Mouse (Mus musculus) cerebellum, postnatal 36 days (tissue): ENCODE results near the gene Ankrd65.

Experiments used
- DNase-seq, 2 experiments: peaks; one replicate each; pipeline ENCODE4 v3.0.0; 2021 to 2022; ENCODE audit warnings: mixed read lengths in 2 of 2

The Ankrd65 gene

GRCm38 (mm10) chr4:155790021-155790489 lies at the start of gene Ankrd65:
TSS of gene Ankrd65 (plus strand) at chr4:155790439.
- DNase-seq, result no peak

DNA sequence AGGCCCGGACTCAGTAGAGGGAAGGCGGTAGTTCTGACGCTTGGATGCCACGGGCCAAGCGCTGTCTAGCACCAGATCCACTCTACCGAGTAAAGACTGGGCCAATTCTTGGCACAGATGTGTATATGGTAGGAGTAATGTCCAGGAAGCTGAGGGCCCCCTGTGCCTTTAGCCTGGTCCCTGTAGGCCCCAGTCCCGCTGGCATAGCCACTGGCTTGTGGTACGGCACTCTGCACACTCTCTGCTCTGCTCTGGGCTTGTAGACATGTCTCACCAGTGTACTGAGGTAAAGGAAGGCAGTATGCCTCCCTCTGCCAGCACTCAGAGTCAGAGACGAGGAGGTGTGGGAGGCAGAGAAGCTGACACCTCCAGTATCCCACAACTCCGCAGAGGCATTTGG lies 49.6 kb upstream of the Ankrd65 start:
- peak in 1 of 2 experiments; percentile 28 for DNase-seq

- no peak for DNase-seq
Measured at GRCm38 (mm10) chr4:155742684-155743083, 47.6 kb upstream of the Ankrd65 start.

GRCm38 (mm10) chr4:155744474-155744873 lies 45.8 kb upstream of the Ankrd65 start:
- DNase-seq, result peak; percentile 55 to 60

DNA sequence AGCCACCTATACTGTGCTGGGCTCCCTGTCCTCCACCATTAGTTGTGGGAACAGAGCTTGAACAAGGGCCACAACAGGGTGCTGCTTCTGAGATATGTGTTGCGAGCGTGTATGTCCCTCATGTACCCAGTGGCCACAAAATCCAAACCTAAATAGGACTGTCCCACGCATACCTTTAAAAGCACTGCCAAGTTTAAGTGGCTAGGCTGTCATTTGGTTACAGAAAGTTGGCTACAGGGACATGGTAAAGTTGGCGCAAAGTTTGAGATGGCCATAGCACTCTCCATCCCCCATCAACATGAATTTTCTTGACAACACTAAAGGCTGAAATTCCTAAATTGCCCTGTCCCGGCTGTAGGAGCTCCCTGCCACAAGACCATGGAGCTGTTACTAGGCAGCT lies 45.1 kb upstream of the Ankrd65 start:
- DNase-seq, result no peak

DNA sequence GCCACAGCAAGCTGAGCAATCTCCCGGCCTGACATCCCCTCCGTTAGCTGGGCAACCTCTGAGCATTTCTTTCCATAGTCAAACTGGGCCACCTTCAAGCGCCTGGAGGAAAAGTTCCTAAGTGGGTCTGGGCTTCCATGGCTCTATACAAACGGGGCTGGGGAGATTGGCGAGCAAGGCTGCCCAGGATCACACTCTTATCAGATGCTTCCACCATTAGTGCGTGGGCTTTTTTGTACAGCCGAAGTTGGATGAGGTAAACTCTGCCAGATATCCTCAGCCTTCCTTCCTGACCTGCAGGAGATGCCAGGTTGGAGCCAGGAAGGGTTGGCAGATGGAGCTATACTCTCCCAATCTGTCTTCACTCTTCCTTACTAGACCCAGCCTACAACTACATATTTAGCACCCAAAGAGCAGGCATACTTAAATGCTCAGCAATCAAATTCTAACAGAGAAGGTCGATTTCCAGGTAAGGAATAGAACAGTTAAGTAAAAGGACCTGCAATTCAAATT lies 44.1 kb upstream of the Ankrd65 start:
- peak; percentile 74 to 77 for DNase-seq

DNA sequence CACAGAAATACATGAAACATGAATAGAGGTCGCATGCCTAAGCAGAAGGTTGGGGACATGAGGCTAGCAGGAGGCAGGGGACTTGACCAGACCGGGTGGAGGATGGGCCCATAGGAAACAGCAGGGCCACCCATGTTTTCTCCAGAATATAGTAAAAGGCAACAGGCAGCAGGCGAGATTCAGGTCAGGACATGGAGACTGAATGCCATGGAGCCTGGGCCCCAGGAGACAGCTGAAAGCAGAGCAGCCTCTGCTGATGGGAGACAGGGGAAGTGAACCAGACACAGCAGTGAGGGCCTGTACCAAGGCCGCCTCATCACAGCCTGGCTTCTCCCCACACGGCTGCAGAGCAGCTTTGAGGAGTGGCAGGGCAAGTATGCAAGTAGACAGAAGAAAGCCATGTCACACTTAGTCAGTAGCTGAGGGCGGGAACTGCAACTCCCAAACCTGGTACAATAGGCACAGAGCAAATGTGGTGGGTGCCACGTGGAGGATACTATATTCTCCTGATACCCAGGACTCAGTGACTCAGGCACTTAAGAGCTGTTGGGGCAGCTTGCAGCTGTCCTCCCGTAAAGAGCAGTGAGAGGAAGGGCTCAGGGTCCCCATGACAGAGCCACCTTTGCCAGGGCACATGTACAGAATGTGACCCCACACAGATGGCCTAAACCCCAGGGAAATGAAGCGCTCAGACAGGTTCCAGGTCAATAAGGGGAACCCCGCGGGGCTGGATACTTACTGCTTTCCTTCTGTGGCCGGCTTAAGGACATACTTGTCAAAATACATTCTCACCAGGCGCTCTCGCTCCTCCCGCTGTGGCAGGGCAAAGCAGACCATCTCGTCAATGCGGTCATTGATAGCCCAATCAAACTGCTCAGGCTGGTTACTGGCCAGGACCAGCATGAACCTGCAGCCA lies 43.4 kb upstream of the Ankrd65 start:
- peak; percentile 53 to 63 for DNase-seq

- no peak for DNase-seq
Measured at GRCm38 (mm10) chr4:155757011-155757410, 33.2 kb upstream of the Ankrd65 start.

DNA sequence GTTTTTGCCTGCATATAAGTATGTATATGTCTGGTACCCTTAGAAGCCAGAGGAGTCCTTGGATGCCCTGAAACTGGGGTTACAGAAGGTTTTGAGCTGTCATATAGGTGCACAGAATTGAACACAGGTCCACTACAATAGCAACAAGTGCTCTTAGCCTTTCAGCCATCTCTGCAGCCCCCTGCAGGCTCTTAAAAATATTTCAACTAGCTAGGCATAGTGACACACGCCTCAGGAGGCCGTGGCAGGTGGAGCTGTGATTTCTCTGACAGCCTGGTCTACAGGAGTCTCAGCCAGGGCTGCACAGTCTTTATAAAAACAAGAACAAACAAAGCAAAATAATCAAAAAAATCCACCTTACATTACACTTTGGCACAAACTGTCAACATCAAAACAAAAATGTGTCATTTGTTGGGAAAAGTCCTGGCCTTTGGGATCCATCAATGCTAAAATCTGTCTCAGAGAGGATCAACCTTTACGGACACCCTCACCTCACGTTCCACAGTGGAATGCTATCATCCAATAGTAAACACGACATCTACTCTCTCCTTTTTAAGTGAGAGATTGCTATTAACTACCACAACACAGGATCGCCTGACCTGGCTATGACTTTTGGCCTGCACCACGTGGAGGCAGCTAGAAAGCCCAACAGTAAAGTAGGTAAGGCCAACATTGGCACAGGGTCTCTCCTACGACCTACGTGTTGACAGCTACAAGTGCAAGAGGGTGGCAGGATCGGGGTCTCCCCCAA lies 30.2 kb upstream of the Ankrd65 start:
- peak; percentile 33 for DNase-seq

GRCm38 (mm10) chr4:155760613-155761355 lies 29.5 kb upstream of the Ankrd65 start, which contains the start of gene Atad3a:
TSS of gene Atad3a (minus strand) at chr4:155761093.
- DNase-seq, result peak; percentile 97 to 99

- DNase-seq, result no peak
Measured at GRCm38 (mm10) chr4:155761356-155762099, 28.7 kb upstream of the Ankrd65 start.

GRCm38 (mm10) chr4:155762357-155762756 lies 27.9 kb upstream of the Ankrd65 start:
- DNase-seq, result no peak

- DNase-seq, result no peak
Measured at GRCm38 (mm10) chr4:155769496-155769879, 20.8 kb upstream of the Ankrd65 start.

DNA sequence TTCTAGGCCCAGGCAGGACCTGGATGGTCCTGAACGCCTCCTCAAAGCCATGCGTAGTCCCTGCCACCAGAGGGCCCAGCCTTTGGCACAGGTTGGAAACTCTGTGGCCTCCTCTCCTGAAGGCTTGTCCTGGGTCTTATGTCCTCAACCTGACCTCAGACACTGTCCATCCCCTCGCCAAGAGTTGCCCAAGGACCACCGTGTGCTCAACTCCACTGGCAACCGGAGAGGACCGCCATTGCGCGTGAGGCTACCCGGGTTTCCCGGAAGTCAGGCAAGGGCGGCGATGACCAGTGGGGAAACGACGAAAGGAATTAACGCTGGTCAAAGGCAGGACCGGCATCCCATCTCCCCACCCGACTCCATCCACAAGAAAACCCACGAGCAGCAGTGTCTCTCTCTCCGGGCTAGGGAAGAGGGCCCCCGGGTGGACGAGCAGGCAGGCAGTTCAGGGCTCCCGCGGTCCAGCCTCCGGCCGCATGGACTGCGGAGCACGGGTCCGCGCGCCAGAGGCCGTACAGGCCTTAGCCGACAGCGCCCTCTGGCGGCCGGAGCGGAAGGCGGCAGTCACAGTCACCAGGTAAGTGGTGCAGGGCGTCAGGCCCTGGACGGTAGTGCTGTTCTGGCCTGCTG lies 20.2 kb upstream of the Ankrd65 start:
- DNase-seq, result peak; percentile 96

GRCm38 (mm10) chr4:155770626-155771025 lies 19.6 kb upstream of the Ankrd65 start:
- DNase-seq, result no peak

DNA sequence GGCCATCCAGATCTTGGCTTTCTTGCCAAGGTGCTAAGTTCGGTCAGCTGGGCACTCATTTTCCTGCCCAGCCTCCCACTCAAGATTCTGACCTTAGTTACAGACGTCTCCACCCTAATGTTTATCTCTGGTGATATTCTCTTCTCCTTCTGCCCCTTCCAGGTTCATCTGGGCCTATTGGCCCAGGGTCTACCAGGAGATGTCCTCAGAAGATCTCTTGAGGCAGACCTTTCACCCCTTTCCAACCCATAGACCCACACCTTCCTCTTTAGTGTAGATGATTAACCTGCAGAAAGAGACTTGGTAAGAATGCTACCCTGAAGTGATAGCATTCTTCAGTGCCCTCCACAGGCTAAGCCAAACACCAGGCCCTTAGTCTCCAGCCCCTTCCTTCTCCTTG lies 18.5 kb upstream of the Ankrd65 start:
- DNase-seq, result no peak

GRCm38 (mm10) chr4:155772786-155773185 lies 17.5 kb upstream of the Ankrd65 start:
- peak in 1 of 2 experiments; percentile 9 for DNase-seq

- DNase-seq, result peak in 1 of 2 experiments; percentile 7
Measured at GRCm38 (mm10) chr4:155773335-155774078, 16.7 kb upstream of the Ankrd65 start.

GRCm38 (mm10) chr4:155774280-155774754 lies 15.9 kb upstream of the Ankrd65 start, which contains the start of gene Vwa1:
TSS of gene Vwa1 (minus strand) at chr4:155774698.
- peak; percentile 83 to 87 for DNase-seq
